In genomic region chr2:166079961-166080885, GRCm38 (mm10) we compare ENCODE assay signal across 8 mouse cellular contexts.
DNase-seq lines count a peak whose midpoint lies in the region; ATAC-seq lines count a peak whose summit lies in the region.

No protein-coding gene starts in this region.

- no peak overlapping the region for H3K4me2 ChIP-seq in hindbrain, embryonic 11.5 days (replicated peaks; ENCODE audit: low read depth, low read length)
- no peak overlapping the region for H3K4me2 ChIP-seq in hindbrain, embryonic 14.5 days (replicated peaks)
- peak overlapping the region; percentile 43 for H3K4me2 ChIP-seq in kidney, embryonic 15.5 days
- no peak overlapping the region for H3K4me2 ChIP-seq in midbrain, embryonic 13.5 days (replicated peaks)

- DNase-seq in hindbrain, embryonic 11.5 days (ENCODE audit: low spot score), result peak; percentile 63
- no peak for DNase-seq in hindbrain, embryonic 14.5 days (ENCODE audit: low spot score)
- peak; percentile 45 to 61 for DNase-seq in adrenal gland, postnatal 4 days (ENCODE audit: low spot score in 2 of 2)
- no peak for DNase-seq in left cerebral cortex, adult 9 months (ENCODE audit: low spot score in 2 of 2)
- DNase-seq in frontal cortex, postnatal 36 days (ENCODE audit: low spot score in 2 of 2), result no peak

- WGBS in hindbrain, embryonic 11.5 days, result 62% methylated on average over 17 of the region's 17 CpGs
- 62% methylated on average over 17 of the region's 17 CpGs for WGBS in hindbrain, embryonic 14.5 days
- 48% methylated on average over 17 of the region's 17 CpGs for WGBS in kidney, embryonic 15.5 days
- WGBS in midbrain, embryonic 13.5 days, result 60% methylated on average over 17 of the region's 17 CpGs

- no peak for ATAC-seq in hindbrain, embryonic 11.5 days (ENCODE audit: low FRiP score)
- no peak for ATAC-seq in hindbrain, embryonic 14.5 days (ENCODE audit: low FRiP score)
- ATAC-seq in granulocyte monocyte progenitor cell, adult 5-6 weeks (replicated peaks; ENCODE audit: poor library complexity, severe bottlenecking), result peak; percentile 12; the same call in 1 of the 2 replicates
- peak; percentile 67 for ATAC-seq in kidney, embryonic 15.5 days (replicated peaks; ENCODE audit: low FRiP score)
- ATAC-seq in midbrain, embryonic 13.5 days, result 0 out of 2 replicates have a peak, but pooled peaks have one; percentile 28

- no peak overlapping the region for H3K27ac ChIP-seq in hindbrain, embryonic 11.5 days (ENCODE audit: low read depth, low read length)
- H3K27ac ChIP-seq in hindbrain, embryonic 14.5 days, result no peak overlapping the region
- peak overlapping the region; percentile 81 for H3K27ac ChIP-seq in kidney, embryonic 15.5 days
- no peak overlapping the region for H3K27ac ChIP-seq in midbrain, embryonic 13.5 days

- H3K9me3 ChIP-seq in hindbrain, embryonic 11.5 days (ENCODE audit: control insufficient read depth, low read length), result no peaks in the 10 kb centered on the region
- no peaks in the 10 kb centered on the region for H3K9me3 ChIP-seq in hindbrain, embryonic 14.5 days (ENCODE audit: control insufficient read depth, low read length)
- H3K9me3 ChIP-seq in kidney, embryonic 15.5 days (replicated peaks), result no peaks in the 10 kb centered on the region
- H3K9me3 ChIP-seq in midbrain, embryonic 13.5 days, result no peaks in the 10 kb centered on the region

- no peaks in the 10 kb centered on the region for H3K36me3 ChIP-seq in hindbrain, embryonic 11.5 days (ENCODE audit: control insufficient read depth, insufficient read depth, low read length)
- H3K36me3 ChIP-seq in hindbrain, embryonic 14.5 days (replicated peaks; ENCODE audit: control insufficient read depth, insufficient read depth), result peaks cover 12% of the 10 kb centered on the region; the same call in 1 of the 2 replicates
- H3K36me3 ChIP-seq in kidney, embryonic 15.5 days, result peaks cover 37% of the 10 kb centered on the region
- peaks cover 13% of the 10 kb centered on the region; the same call in 1 of the 2 replicates for H3K36me3 ChIP-seq in midbrain, embryonic 13.5 days

- H3K4me1 ChIP-seq in hindbrain, embryonic 11.5 days (replicated peaks; ENCODE audit: control insufficient read depth, insufficient read depth, low read length), result no peaks in the 10 kb centered on the region
- no peaks in the 10 kb centered on the region for H3K4me1 ChIP-seq in hindbrain, embryonic 14.5 days (replicated peaks; ENCODE audit: control insufficient read depth, insufficient read depth, low read length)
- H3K4me1 ChIP-seq in kidney, embryonic 15.5 days, result peaks cover 29% of the 10 kb centered on the region
- peaks cover 14% of the 10 kb centered on the region for H3K4me1 ChIP-seq in midbrain, embryonic 13.5 days (replicated peaks)

- H3K9ac ChIP-seq in hindbrain, embryonic 11.5 days (ENCODE audit: low read depth, low read length), result no peak overlapping the region
- H3K9ac ChIP-seq in hindbrain, embryonic 14.5 days, result no peak overlapping the region
- no peak overlapping the region for H3K9ac ChIP-seq in kidney, embryonic 15.5 days
- H3K9ac ChIP-seq in midbrain, embryonic 13.5 days (replicated peaks), result peak overlapping the region; percentile 16; the same call in 1 of the 2 replicates

- no peak overlapping the region for H3K4me3 ChIP-seq in hindbrain, embryonic 11.5 days (ENCODE audit: low read depth, low read length)
- no peak overlapping the region for H3K4me3 ChIP-seq in hindbrain, embryonic 14.5 days (replicated peaks; ENCODE audit: low read length)
- no peak overlapping the region for H3K4me3 ChIP-seq in kidney, embryonic 15.5 days (replicated peaks)
- H3K4me3 ChIP-seq in midbrain, embryonic 13.5 days (replicated peaks), result no peak overlapping the region

- H3K27me3 ChIP-seq in hindbrain, embryonic 11.5 days (ENCODE audit: control insufficient read depth, insufficient read depth, low read length), result no peaks in the 10 kb centered on the region
- H3K27me3 ChIP-seq in hindbrain, embryonic 14.5 days (ENCODE audit: control insufficient read depth, insufficient read depth, low read length), result no peaks in the 10 kb centered on the region
- no peaks in the 10 kb centered on the region for H3K27me3 ChIP-seq in kidney, embryonic 15.5 days
- H3K27me3 ChIP-seq in midbrain, embryonic 13.5 days, result no peaks in the 10 kb centered on the region

Comparison
In these comparisons a context has a peak if more than half of its experiments do, and no peak if none do; other contexts are left out.
1. DNase-seq: peak in hindbrain, embryonic 11.5 days (single experiment) and adrenal gland, postnatal 4 days (2 of 2); none in hindbrain, embryonic 14.5 days (single experiment), left cerebral cortex, adult 9 months (0 of 2) and frontal cortex, postnatal 36 days (0 of 2).
2. ATAC-seq: peak in granulocyte monocyte progenitor cell, adult 5-6 weeks (single experiment), kidney, embryonic 15.5 days (single experiment) and midbrain, embryonic 13.5 days (single experiment); none in hindbrain, embryonic 11.5 days (single experiment) and hindbrain, embryonic 14.5 days (single experiment).